ENCODE assay signal across 8 mouse cellular contexts in genomic region chr14:50924281-50925064, GRCm38 (mm10). TPM values are rescaled to one million over a fixed set of nuclear protein-coding genes. Genes with fewer than 3 reads are reported as not detected.
DNase-seq lines count a peak whose midpoint lies in the region; ATAC-seq and TF ChIP-seq lines count a peak whose summit lies in the region.

Gene Osgep, minus strand, starts transcription at chr14:50924893.
Gene Apex1, plus strand, starts transcription at chr14:50924968.

- peak within 1 kb of the TSS; percentile 87 for H3K4me2 ChIP-seq in CH12.LX (ENCODE audit: insufficient read depth, low read depth, poor library complexity, severe bottlenecking)
- peak within 1 kb of the TSS; percentile 65 for H3K4me2 ChIP-seq in forebrain, embryonic 11.5 days (ENCODE audit: low read depth, low read length, severe bottlenecking)
- H3K4me2 ChIP-seq in heart, embryonic 16.5 days (ENCODE audit: low read depth, low read length): peak within 1 kb of the TSS; percentile 95
- peak within 1 kb of the TSS; percentile 92 for H3K4me2 ChIP-seq in liver, embryonic 15.5 days
- H3K4me2 ChIP-seq in neural tube, embryonic 12.5 days (replicated peaks): peak within 1 kb of the TSS; percentile 78

- peaks cover 0 to 41% of the 10 kb centered on the region in 2 experiments; a peak in 2 of 4 replicates for H3K4me1 ChIP-seq in CH12.LX (ENCODE audit: control insufficient read depth in 1 of 2, insufficient read depth in 2 of 2)
- H3K4me1 ChIP-seq in forebrain, embryonic 11.5 days (replicated peaks; ENCODE audit: control insufficient read depth, insufficient read depth, low read length): peaks cover 5% of the 10 kb centered on the region; the same call in 1 of the 2 replicates
- H3K4me1 ChIP-seq in heart, embryonic 16.5 days (ENCODE audit: control insufficient read depth, insufficient read depth, low read length): peaks cover 15% of the 10 kb centered on the region
- peaks cover 41% of the 10 kb centered on the region for H3K4me1 ChIP-seq in liver, embryonic 15.5 days (replicated peaks)
- H3K4me1 ChIP-seq in neural tube, embryonic 12.5 days: peaks cover 20% of the 10 kb centered on the region

- no peak for TF ChIP-seq RAD21 in CH12.LX (IDR thresholded peaks at IDR 0.05; ENCODE audit: low read depth, low read length)

- no peak for TF ChIP-seq EP300 in CH12.LX (IDR thresholded peaks at IDR 0.05; ENCODE audit: low read length)

- DNase-seq in CH12.LX (ENCODE audit: extremely low read depth): peak; percentile 98
- peak; percentile 94 for DNase-seq in c-Kit-positive CD71-positive TER-119-negative erythroid progenitor cells, embryonic 14.5 days (ENCODE audit: low read depth)
- peak; percentile 97 for DNase-seq in forebrain, embryonic 11.5 days (ENCODE audit: low spot score)
- peak; percentile 97 to 98 for DNase-seq in kidney, postnatal 36 days
- DNase-seq in telencephalon, adult 2 months (ENCODE audit: low read depth, low spot score): peak; percentile 95

- dilution Hi-C loops in CH12.LX (cut with MboI; ENCODE audit: extremely low pct_ligation_motif_present, extremely low pct_unique_long_range_greater_than_20kb, low sequenced_read_pairs): no loop called here

- no peak for TF ChIP-seq CTCF in CH12.LX (conservative IDR thresholded peaks at IDR 0.05 in 1 of 2, IDR thresholded peaks at IDR 0.05 in 1 of 2; ENCODE audit: low read depth in 2 of 2, low read length in 2 of 2)

- ATAC-seq in forebrain, embryonic 11.5 days (replicated peaks; ENCODE audit: low FRiP score): peak; percentile 97
- ATAC-seq in heart, embryonic 16.5 days (replicated peaks; ENCODE audit: extremely low read depth, insufficient read depth, low FRiP score): peak; percentile 96
- ATAC-seq in liver, embryonic 15.5 days (ENCODE audit: insufficient read depth): peak; percentile 85
- ATAC-seq in neural tube, embryonic 12.5 days (ENCODE audit: low FRiP score, low read depth): peak; percentile 94

- in situ Hi-C loops in CH12.LX (cut with MboI; ENCODE audit: low pct_ligation_motif_present, low pct_unique_long_range_greater_than_20kb, low sequenced_read_pairs): no loop called here

- H3K4me3 ChIP-seq in CH12.LX (replicated peaks in 1 of 3; ENCODE audit: low read depth in 2 of 3, low read length in 2 of 3, poor library complexity in 1 of 3): peak within 1 kb of the TSS; percentile 73 to 97 (median 85)
- H3K4me3 ChIP-seq in forebrain, embryonic 11.5 days (ENCODE audit: low read depth, low read length): peak within 1 kb of the TSS; percentile 80
- H3K4me3 ChIP-seq in heart, embryonic 16.5 days (ENCODE audit: low read length): peak within 1 kb of the TSS; percentile 97
- peak within 1 kb of the TSS; percentile 71 for H3K4me3 ChIP-seq in liver, embryonic 15.5 days (replicated peaks)
- peak within 1 kb of the TSS; percentile 77 for H3K4me3 ChIP-seq in neural tube, embryonic 12.5 days

- TF ChIP-seq POLR2A in CH12.LX (IDR thresholded peaks at IDR 0.05; ENCODE audit: low read depth, low read length): peak; percentile 89

- H3K9me3 ChIP-seq in CH12.LX (replicated peaks; ENCODE audit: low read length): no peaks in the 10 kb centered on the region
- H3K9me3 ChIP-seq in forebrain, embryonic 11.5 days (ENCODE audit: control insufficient read depth, low read length): no peaks in the 10 kb centered on the region
- no peaks in the 10 kb centered on the region for H3K9me3 ChIP-seq in heart, embryonic 16.5 days (replicated peaks; ENCODE audit: control insufficient read depth, low read length)
- H3K9me3 ChIP-seq in liver, embryonic 15.5 days (replicated peaks): no peaks in the 10 kb centered on the region
- H3K9me3 ChIP-seq in neural tube, embryonic 12.5 days: no peaks in the 10 kb centered on the region

- peaks cover 15% of the 10 kb centered on the region for H3K79me2 ChIP-seq in CH12.LX (replicated peaks; ENCODE audit: control insufficient read depth, extremely low read depth, insufficient read depth, poor library complexity, severe bottlenecking)

- peak within 1 kb of the TSS; percentile 88 for H3K27ac ChIP-seq in CH12.LX (ENCODE audit: insufficient read depth, low read depth)
- peak within 1 kb of the TSS; percentile 90 for H3K27ac ChIP-seq in forebrain, embryonic 11.5 days (ENCODE audit: low read depth, low read length)
- H3K27ac ChIP-seq in heart, embryonic 16.5 days (ENCODE audit: low read length): peak within 1 kb of the TSS; percentile 94
- H3K27ac ChIP-seq in liver, embryonic 15.5 days (replicated peaks): peak within 1 kb of the TSS; percentile 89
- H3K27ac ChIP-seq in neural tube, embryonic 12.5 days: peak within 1 kb of the TSS; percentile 77

- H3K36me3 ChIP-seq in CH12.LX (replicated peaks in 1 of 2; ENCODE audit: control insufficient read depth in 1 of 2, insufficient read depth in 1 of 2, low read length in 1 of 2): peaks cover 35 to 52% of the 10 kb centered on the region in 2 experiments
- H3K36me3 ChIP-seq in forebrain, embryonic 11.5 days (ENCODE audit: control insufficient read depth, insufficient read depth, low read length): peaks cover 4% of the 10 kb centered on the region; the same call in 1 of the 2 replicates
- H3K36me3 ChIP-seq in heart, embryonic 16.5 days (ENCODE audit: control insufficient read depth, insufficient read depth): peaks cover 28% of the 10 kb centered on the region
- H3K36me3 ChIP-seq in liver, embryonic 15.5 days (replicated peaks): peaks cover 44% of the 10 kb centered on the region
- H3K36me3 ChIP-seq in neural tube, embryonic 12.5 days: peaks cover 38% of the 10 kb centered on the region

- WGBS in forebrain, embryonic 11.5 days: under 1% methylated on average over 57 of the region's 57 CpGs
- under 1% methylated on average over 57 of the region's 57 CpGs for WGBS in heart, embryonic 16.5 days
- under 1% methylated on average over 57 of the region's 57 CpGs for WGBS in liver, embryonic 15.5 days (ENCODE audit: insufficient replicate concordance)
- WGBS in neural tube, embryonic 12.5 days: under 1% methylated on average over 57 of the region's 57 CpGs

- H3K9ac ChIP-seq in CH12.LX (ENCODE audit: insufficient read depth, low read depth): peak within 1 kb of the TSS; percentile 66
- H3K9ac ChIP-seq in forebrain, embryonic 11.5 days (ENCODE audit: low read length): peak within 1 kb of the TSS; percentile 90
- peak within 1 kb of the TSS; percentile 89 for H3K9ac ChIP-seq in heart, embryonic 16.5 days (ENCODE audit: low read length)
- H3K9ac ChIP-seq in liver, embryonic 15.5 days: peak within 1 kb of the TSS; percentile 67
- peak within 1 kb of the TSS; percentile 83 for H3K9ac ChIP-seq in neural tube, embryonic 12.5 days

- H3K27me3 ChIP-seq in CH12.LX (replicated peaks): no peaks in the 10 kb centered on the region
- H3K27me3 ChIP-seq in forebrain, embryonic 11.5 days (ENCODE audit: control insufficient read depth, insufficient read depth, low read length): no peaks in the 10 kb centered on the region
- no peaks in the 10 kb centered on the region for H3K27me3 ChIP-seq in heart, embryonic 16.5 days (ENCODE audit: control insufficient read depth, insufficient read depth, low read length)
- H3K27me3 ChIP-seq in liver, embryonic 15.5 days: no peaks in the 10 kb centered on the region
- H3K27me3 ChIP-seq in neural tube, embryonic 12.5 days (replicated peaks): no peaks in the 10 kb centered on the region

TF ChIP-seq in CH12.LX, 34 proteins besides CTCF, POLR2A, EP300 and RAD21 (continues in another document):
- TF ChIP-seq MAX (IDR thresholded peaks at IDR 0.05; ENCODE audit: low read length): peak; percentile 100
- TF ChIP-seq USF1 (IDR thresholded peaks at IDR 0.05; ENCODE audit: low read depth, low read length): peak; percentile 98
- TF ChIP-seq NRF1 (IDR thresholded peaks at IDR 0.05; ENCODE audit: low read depth, low read length): peak; percentile 40; the same call in 1 of the 2 replicates
- peak; percentile 63 for TF ChIP-seq HCFC1 (IDR thresholded peaks at IDR 0.05; ENCODE audit: low read depth, low read length)
- TF ChIP-seq UBTF (IDR thresholded peaks at IDR 0.05; ENCODE audit: low read depth, low read length): no peak
- no peak for TF ChIP-seq JUN (IDR thresholded peaks at IDR 0.05; ENCODE audit: insufficient read depth, low read depth, low read length)
- TF ChIP-seq MEF2A (IDR thresholded peaks at IDR 0.05; ENCODE audit: borderline replicate concordance, low read depth, low read length): 0 out of 2 replicates have a peak, but pooled peaks have one; percentile 11
- TF ChIP-seq JUND (conservative IDR thresholded peaks at IDR 0.05; ENCODE audit: low read depth, low read length): no peak
- TF ChIP-seq BHLHE40 (IDR thresholded peaks at IDR 0.05; ENCODE audit: low read depth, low read length): peak; percentile 87
- no peak for TF ChIP-seq GABPA (IDR thresholded peaks at IDR 0.05; ENCODE audit: insufficient replicate concordance, low read depth, low read length)
- TF ChIP-seq RCOR1 (conservative IDR thresholded peaks at IDR 0.05; ENCODE audit: low read depth, low read length): no peak
- TF ChIP-seq MYC (IDR thresholded peaks at IDR 0.05; ENCODE audit: low read depth, low read length): peak; percentile 99
- no peak for TF ChIP-seq KAT2A (IDR thresholded peaks at IDR 0.05; ENCODE audit: insufficient replicate concordance, low read length)
- peak; percentile 85 for TF ChIP-seq NELFE (IDR thresholded peaks at IDR 0.05; ENCODE audit: low read depth, low read length)
- peak; percentile 77; the same call in 1 of the 2 replicates for TF ChIP-seq TBP (conservative IDR thresholded peaks at IDR 0.05; ENCODE audit: low read depth, low read length)
- no peak for TF ChIP-seq CHD2 (IDR thresholded peaks at IDR 0.05; ENCODE audit: low read length)
- no peak for TF ChIP-seq MAFK (IDR thresholded peaks at IDR 0.05; ENCODE audit: insufficient replicate concordance, low read length)

RNA-seq across cellular contexts. Expression of gene Osgep, which starts in this region (rescaled TPM):
- total RNA-seq in CH12.LX (2012; rRNA removed): 39.1 and 41.7 TPM in 2 replicates
- total RNA-seq in CH12.LX (2014; rRNA removed): 88.7 and 90.4 TPM in 2 replicates
- polyA plus RNA-seq in CH12.LX (2012; ENCODE audit: insufficient read length, low read depth): 48.4 and 57.6 TPM in 2 replicates
- polyA plus RNA-seq in forebrain, embryonic 11.5 days (2014; fragmentation: Nextera tagmentation; extraction: Ambion mirVana): 158 and 179 TPM in 2 replicates
- polyA plus RNA-seq in heart, embryonic 16.5 days (2015; fragmentation: Nextera tagmentation; extraction: Ambion mirVana): 134 and 141 TPM in 2 replicates
- 54.7 and 57.7 TPM in 2 replicates for polyA plus RNA-seq in liver, embryonic 15.5 days (2015; fragmentation: Nextera tagmentation; extraction: Ambion mirVana)
- 120 and 129 TPM in 2 replicates for polyA plus RNA-seq in neural tube, embryonic 12.5 days (2016; fragmentation: Nextera tagmentation; extraction: Ambion mirVana)

RNA-seq across cellular contexts. Expression of gene Apex1, which starts in this region (rescaled TPM):
- 178 and 250 TPM in 2 replicates for total RNA-seq in CH12.LX (2012; rRNA removed)
- total RNA-seq in CH12.LX (2014; rRNA removed): 417 and 427 TPM in 2 replicates
- 353 and 354 TPM in 2 replicates for polyA plus RNA-seq in CH12.LX (2012; ENCODE audit: insufficient read length, low read depth)
- polyA plus RNA-seq in forebrain, embryonic 11.5 days (2014; fragmentation: Nextera tagmentation; extraction: Ambion mirVana): 399 and 410 TPM in 2 replicates
- 118 and 126 TPM in 2 replicates for polyA plus RNA-seq in heart, embryonic 16.5 days (2015; fragmentation: Nextera tagmentation; extraction: Ambion mirVana)
- polyA plus RNA-seq in liver, embryonic 15.5 days (2015; fragmentation: Nextera tagmentation; extraction: Ambion mirVana): 61.4 and 70.5 TPM in 2 replicates
- polyA plus RNA-seq in neural tube, embryonic 12.5 days (2016; fragmentation: Nextera tagmentation; extraction: Ambion mirVana): 272 and 279 TPM in 2 replicates

Comparison
In these comparisons a context has a peak if more than half of its experiments do, and no peak if none do; other contexts are left out.
1. Peak in every context shown above with its lines: DNase-seq, ATAC-seq, H3K4me3 ChIP-seq and H3K27ac ChIP-seq.